Mouse (Mus musculus) kidney, adult 2 months (tissue): ENCODE measurements around the gene C1qb.

Experiments
- CTCF ChIP-seq: fragments of 200-500 bp; conservative IDR thresholded peaks from 2 replicates; pipeline ENCODE4 v1.5.1; 2011; ENCODE audit warnings: low read depth, mild to moderate bottlenecking, control low read depth, low read length, moderate library complexity, mixed read lengths; ENCODE audit not compliant: insufficient read depth, insufficient read length
- POLR2A ChIP-seq: fragments of 200-500 bp; IDR thresholded peaks from one replicate; pipeline ENCODE4 v1.6.1; 2011; ENCODE audit warnings: low read depth, low read length, control low read depth

GRCm38 (mm10) chr4:136907809-136908208, 21.8 kb upstream of the C1qb start:
- no peak for TF ChIP-seq CTCF
- no peak for TF ChIP-seq POLR2A
